Mouse (Mus musculus) bone marrow macrophage, adult 2 months (primary cell): ENCODE data around the gene B230307C23Rik. TPM values are rescaled to one million over a fixed set of nuclear protein-coding genes. Genes with fewer than 3 reads are reported as not detected.
"Not testable (repeated sequence)": the region's sequence is repeated elsewhere in the genome, so short reads cannot be mapped to it uniquely, and the experiment has no call there.

Experiments used
- H3K27ac ChIP-seq: 2 replicates; pipeline ENCODE4 v1.5.1; 2012; ENCODE audit warnings: low read depth, low read length; ENCODE audit not compliant: insufficient read depth
- H3K4me1 ChIP-seq: 2 replicates; pipeline ENCODE4 v1.6.1; 2012; ENCODE audit warnings: low read length; ENCODE audit not compliant: control insufficient read depth, insufficient read depth
- H3K4me3 ChIP-seq: 2 replicates; pipeline ENCODE4 v1.5.1; 2012; ENCODE audit warnings: mild to moderate bottlenecking, low read length, moderate library complexity; ENCODE audit not compliant: insufficient read depth
- CTCF ChIP-seq: IDR thresholded peaks from 2 replicates; pipeline ENCODE4 v1.5.1; 2012; ENCODE audit warnings: low read depth, mild to moderate bottlenecking, low read length, moderate library complexity
- POLR2A ChIP-seq: IDR thresholded peaks from 2 replicates; pipeline ENCODE4 v1.6.1; 2012; ENCODE audit warnings: mild to moderate bottlenecking, low read depth, low read length, borderline replicate concordance
- polyA plus RNA-seq: library from polyadenylated mRNA; stranded (reverse); fragments of >200 nt; gene quantifications from 2 replicates; pipeline ENCODE4 v1.2.4, GENCODE M21; 2012; ENCODE audit not compliant: missing spikeins, insufficient read depth, insufficient read length

B230307C23Rik gene
- polyA plus RNA-seq, 1 experiment, result 13.2 TPM

DNA sequence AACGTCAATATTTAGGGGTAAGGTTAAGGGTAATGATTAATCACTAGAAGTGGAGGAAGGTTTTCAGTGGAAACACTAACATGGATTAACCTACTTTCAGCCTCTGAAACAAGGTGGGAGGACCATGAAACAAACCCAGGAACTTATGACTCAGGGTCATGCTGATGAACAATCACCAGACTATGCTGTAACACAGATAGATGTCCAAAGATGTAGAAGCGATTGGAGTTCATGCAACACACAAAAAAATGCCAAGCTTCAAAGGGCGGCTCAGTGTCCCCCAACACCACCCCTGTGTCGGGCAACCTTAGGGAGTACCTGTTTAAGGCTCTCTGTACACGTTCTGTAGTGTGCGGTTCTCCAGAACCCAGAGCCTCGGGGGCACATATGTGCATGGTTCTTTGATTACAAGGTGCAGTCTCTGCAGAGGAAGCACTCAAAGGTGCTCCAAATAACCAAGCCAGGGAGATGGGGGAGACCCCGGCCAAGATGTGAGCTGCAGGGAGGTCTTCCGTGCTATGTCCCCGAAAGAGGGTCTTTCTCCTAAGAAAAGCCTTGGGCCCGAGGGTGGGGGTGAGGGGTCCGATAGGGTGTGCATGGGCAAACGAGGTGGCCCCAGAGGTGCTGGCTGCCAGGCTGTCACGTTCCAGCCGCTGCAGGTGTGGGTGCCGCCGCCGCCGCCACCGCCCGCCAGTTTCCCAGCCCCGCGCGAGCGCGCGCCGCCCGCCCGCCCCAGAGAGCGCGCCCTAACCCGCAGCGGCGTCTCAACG, 35.5 kb upstream of the B230307C23Rik start:
- H3K27ac ChIP-seq, result peak overlapping the region; percentile 81
- TF ChIP-seq CTCF, result no peak
- H3K4me3 ChIP-seq, result peak overlapping the region; percentile 84
- peaks cover 14% of the 10 kb centered on the region for H3K4me1 ChIP-seq

DNA sequence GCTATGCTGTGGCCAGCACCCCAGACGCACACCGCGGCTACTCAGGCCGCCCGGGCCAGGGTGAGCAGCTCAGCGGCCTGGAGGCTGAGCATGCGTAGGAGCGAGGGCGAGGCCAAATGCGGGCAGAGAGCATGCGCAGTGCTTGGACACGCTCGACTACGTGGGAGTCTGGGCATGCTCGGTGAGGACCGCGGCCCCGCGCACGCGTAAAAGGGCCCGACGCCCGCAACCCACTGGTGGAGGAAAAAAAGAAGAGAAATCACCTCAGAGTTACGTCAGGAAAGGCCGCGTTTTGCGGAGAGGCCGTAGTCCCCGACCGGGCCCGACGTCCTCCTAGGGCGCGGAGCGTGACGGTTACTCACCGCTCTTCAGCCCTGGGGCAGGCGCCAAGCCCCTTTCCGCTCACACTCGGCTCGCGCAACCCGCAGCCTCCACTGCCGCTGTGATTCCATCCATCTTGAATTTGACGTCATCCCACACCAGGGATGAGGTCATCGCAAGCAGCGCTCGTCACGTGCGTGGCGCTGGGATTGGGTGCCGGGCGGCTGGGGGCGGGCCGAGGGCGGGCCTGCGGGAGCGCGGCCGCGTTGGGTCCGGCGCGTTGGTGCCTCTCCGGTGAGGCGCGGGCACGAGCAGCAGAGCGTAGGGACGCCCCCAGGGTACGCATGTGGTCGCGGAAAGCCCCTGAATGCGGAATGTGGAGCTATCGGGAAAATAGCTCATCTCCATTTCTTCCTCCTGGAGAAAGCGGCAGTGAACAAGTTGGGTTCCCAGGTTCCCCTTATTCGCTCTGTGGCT, 34.8 kb upstream of the B230307C23Rik start, which contains the start of the genes C2cd2 and Zbtb21:
TSS of gene C2cd2 (minus strand) at position 448 of the 798 bp plus-strand sequence.
TSS of gene Zbtb21 (minus strand) at position 472 of the 798 bp plus-strand sequence.
- Histone ChIP-seq H3K4me3 (peak within 1 kb of the TSS; percentile 84), H3K4me1 (peaks cover 11% of the 10 kb centered on the region), H3K27ac (peak within 1 kb of the TSS; percentile 81)
- TF ChIP-seq POLR2A (no peak), CTCF (no peak)

DNA sequence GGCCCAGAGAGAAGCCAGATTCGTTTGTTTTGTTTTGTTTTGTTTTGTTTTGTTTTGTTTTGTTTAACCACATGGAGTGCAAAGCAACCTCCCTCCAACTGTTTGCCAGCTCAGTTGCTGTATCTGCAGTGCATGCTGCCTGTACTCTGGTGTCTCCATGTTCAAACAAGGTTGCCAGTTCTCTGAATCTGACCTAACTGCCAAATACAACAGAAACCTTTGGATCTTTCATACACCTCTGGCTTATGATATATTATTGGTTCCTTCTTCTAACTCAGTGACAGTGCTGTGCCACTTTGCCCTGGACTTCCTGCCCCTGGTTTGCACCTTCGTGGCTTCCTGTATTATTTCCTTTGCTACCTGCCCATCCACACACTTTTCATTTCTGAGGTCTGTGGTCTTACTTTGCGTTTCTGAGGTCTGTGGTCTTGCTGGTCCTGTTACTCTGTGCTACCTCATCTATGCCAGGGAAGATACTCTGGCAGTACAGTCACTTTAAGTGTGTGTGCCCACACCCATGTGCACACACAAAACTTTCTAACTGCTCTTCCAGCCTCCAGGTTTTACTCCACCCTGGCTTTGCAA, 33.1 kb upstream of the B230307C23Rik start:
- no peak overlapping the region for H3K27ac ChIP-seq
- H3K4me1 ChIP-seq, result peaks cover 6% of the 10 kb centered on the region
- H3K4me3 ChIP-seq, result no peak overlapping the region
- TF ChIP-seq CTCF (no peak), POLR2A (no peak)

DNA sequence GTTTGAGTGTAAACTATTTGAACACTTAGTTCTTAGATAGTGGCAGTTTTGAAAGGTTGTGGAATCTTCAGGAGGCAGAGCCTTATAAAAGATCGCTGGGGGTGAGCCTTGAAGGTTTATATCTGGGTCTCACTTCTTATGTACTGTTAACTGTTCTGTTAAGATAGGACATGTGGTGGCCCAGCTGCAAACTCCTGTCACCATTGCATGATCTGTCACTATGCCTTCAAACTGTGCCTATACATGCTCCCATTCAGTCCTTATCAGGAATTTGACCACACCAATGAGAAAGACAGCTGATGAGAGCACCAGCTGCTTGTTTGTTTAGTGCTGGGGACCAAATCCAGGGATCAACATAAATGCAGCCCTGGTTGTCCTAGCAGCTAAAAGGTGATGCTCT, 19.8 kb upstream of the B230307C23Rik start:
- TF ChIP-seq CTCF (no peak), POLR2A (no peak)
- H3K4me3 ChIP-seq, result no peak overlapping the region
- H3K27ac ChIP-seq, result no peak overlapping the region
- no peaks in the 10 kb centered on the region; the same call in 1 of the 2 replicates for H3K4me1 ChIP-seq

DNA sequence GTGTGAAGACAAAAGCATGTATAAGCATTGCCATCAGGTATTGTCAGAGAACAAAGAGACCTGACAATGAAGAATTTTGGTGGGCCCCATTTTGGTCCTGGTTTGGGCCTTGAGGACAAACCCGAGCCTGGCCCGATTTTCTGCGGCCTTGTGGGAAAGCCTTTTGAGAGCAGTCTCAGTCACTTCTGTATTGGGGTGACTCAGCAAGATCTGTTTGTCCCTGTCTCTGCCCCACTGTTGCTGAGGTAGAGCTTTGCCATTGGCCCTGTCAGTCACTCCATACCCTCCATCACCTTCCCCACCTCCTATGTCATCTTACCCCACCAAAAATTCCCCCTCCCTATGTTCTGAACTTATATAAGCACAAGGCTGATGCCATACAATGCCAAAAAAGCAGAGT, 19.4 kb upstream of the B230307C23Rik start:
- Histone ChIP-seq H3K4me3 (no peak overlapping the region), H3K4me1 (no peaks in the 10 kb centered on the region; the same call in 1 of the 2 replicates), H3K27ac (no peak overlapping the region)
- TF ChIP-seq CTCF (no peak), POLR2A (no peak)

DNA sequence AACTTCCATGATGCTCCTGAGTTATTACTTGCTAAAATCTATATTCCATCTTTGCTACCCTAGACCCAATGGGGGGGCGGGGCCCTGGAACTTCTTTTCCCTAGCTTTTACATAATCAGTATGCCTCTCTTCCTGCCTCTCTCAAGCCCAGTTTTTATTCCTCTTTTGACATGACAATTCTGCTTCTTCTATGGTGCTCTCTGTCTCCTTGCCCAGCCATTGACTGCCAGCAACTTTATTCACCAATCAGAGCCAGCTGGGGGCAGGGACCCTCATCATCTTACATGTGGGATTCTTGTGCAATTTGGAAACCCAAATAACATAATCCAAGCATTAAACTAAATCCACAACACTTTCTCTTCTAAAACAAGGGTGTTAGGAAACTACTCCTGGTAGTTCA, 15.8 kb upstream of the B230307C23Rik start:
- Histone ChIP-seq H3K4me3 (no peak overlapping the region), H3K27ac (no peak overlapping the region), H3K4me1 (no peaks in the 10 kb centered on the region; the same call in 1 of the 2 replicates)
- TF ChIP-seq CTCF, result no peak
- TF ChIP-seq POLR2A, result no peak

DNA sequence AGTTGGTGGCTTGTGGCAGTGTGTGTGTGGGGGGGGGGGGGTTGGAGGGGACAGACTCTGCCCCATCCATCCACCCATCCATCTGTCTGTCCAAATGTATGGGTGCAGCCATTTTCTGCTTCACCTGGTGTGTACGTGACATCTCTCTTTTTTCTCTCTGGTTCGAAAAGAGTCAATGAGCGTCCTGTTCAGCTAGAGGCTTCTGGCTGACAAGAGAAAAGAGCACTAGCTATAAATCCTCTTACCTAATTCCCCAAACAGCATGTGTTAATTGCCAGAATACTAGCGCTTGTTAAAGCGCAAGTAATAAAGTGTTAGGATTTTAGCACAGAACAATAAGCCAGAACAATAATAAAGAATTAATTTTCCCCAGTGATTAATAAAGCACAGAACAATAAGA, 12.5 kb upstream of the B230307C23Rik start:
- H3K4me1 ChIP-seq, result no peaks in the 10 kb centered on the region
- TF ChIP-seq CTCF (no peak), POLR2A (no peak)
- H3K27ac ChIP-seq, result no peak overlapping the region
- no peak overlapping the region for H3K4me3 ChIP-seq

DNA sequence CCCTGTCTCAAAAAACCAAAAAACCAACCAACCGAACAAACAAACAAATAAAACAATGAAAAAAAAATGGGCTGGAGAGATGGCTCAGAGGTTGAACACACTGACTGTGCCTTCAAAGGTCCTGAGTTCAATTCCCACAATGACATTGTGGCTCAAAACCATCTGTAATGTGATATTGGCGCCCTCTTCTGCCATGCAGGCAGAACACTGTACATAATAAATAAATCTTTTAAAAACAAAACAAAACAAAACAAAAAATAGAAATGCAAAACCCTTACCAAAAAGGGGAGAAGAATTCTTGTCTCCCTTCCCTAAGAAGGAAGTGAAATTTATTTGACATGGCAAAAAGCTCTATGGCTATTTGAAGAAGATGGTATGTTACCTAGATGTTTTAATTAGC, 5.6 kb upstream of the B230307C23Rik start:
- TF ChIP-seq POLR2A (no peak), CTCF (no peak)

DNA sequence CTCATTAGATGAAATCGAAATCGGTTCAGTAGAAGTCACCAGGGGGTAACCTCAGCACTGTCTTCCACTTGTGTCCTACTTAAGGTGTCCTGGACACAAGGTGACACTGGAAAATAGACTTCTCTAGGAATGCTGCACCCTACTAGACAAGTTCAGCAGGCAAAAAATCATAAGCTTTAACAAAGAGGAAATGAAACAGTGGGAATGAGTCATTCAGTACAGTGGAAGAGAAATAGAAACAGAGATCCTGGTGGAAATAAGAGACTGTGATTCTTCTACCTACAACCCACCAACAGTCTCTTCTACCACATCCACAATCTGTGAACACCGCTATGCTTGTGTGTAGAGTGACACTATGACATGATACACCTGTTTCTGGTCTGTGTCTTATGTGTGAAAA, 4.6 kb upstream of the B230307C23Rik start:
- peaks cover 16% of the 10 kb centered on the region for H3K4me1 ChIP-seq
- H3K27ac ChIP-seq, H3K4me3 ChIP-seq: not testable (repeated sequence)

More for the DNA sequence above, 5.6 kb upstream of the B230307C23Rik start:
- Histone ChIP-seq H3K27ac (no peak overlapping the region), H3K4me3 (no peak overlapping the region), H3K4me1 (peaks cover 16% of the 10 kb centered on the region)
